Mouse (Mus musculus): ENCODE results near the gene Sec14l1. TPM values are rescaled to one million over a fixed set of nuclear protein-coding genes. Genes with fewer than 3 reads are reported as not detected.

The Sec14l1 gene
- total and polyA plus RNA-seq, 3 experiments: 42.0 to 55.9 TPM; not detected in 1

DNA sequence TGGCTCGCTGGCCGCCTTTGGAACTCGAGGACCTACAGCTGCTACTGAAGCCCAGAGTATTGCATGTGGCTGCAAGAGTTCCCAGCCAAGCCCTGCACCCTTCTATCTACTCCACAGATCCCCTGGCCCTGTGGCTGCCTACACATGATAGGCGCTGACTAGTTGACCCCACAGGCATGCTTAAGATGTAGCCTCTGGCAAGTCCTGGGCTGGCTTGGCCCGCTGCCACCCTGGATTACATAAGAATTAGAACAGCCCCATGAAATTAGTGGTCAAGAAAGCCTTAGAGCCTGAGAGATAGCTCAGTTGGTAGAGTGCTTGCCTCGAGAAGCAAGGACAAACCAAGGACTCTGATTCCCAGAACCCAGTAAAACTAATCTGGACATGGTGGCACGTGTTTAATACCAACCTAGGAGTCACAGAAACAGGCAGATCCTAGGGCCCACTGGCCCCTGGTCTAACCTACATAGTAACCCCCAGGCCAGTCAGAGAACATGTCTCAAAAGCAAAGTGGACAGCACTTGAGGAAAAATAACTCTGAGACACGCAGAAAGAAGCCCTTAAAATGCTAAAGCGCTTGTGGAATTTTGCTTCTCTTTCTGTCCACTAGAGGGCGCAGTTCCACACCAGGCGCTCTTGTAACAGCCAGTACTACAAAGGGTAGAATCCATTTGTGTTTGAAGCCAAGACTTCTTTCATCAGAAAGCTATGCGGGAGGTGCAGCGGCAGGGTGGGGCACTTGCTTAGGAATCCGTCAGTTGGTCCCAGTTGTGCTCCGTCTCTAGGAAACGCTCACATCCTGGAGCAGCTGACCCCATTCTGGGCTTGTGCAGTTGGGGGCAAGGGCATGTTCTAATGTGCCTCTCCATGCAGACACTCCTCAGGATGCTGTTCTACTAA lies 33.6 kb upstream of the Sec14l1 start (continued):
- peak; percentile 64 for TF ChIP-seq TAL1 (IDR thresholded peaks at IDR 0.05; ENCODE audit: low read length)
- TF ChIP-seq BHLHE40 (IDR thresholded peaks at IDR 0.05; ENCODE audit: borderline replicate concordance, low read depth, low read length): peak; percentile 68
- peak in 1 of 2 experiments; percentile 14; a peak in 1 of 4 replicates for TF ChIP-seq POLR2A (IDR thresholded peaks at IDR 0.05; ENCODE audit: control insufficient read depth in 1 of 2, insufficient read depth in 1 of 2, low read depth in 1 of 2, low read length in 2 of 2, poor library complexity in 1 of 2)
- no peak for TF ChIP-seq KAT2A (conservative IDR thresholded peaks at IDR 0.05; ENCODE audit: low read depth, low read length)
- no peak for TF ChIP-seq USF2 (IDR thresholded peaks at IDR 0.05; ENCODE audit: borderline replicate concordance in 1 of 2, insufficient read depth in 1 of 2, low read depth in 1 of 2, low read length in 2 of 2)
- TF ChIP-seq SIN3A (IDR thresholded peaks at IDR 0.05; ENCODE audit: low read length): peak; percentile 69
- peak; percentile 78 for TF ChIP-seq MXI1 (IDR thresholded peaks at IDR 0.05; ENCODE audit: low read depth, low read length)
- TF ChIP-seq ETS1 (IDR thresholded peaks at IDR 0.05; ENCODE audit: low read depth, low read length): peak; percentile 71

DNA sequence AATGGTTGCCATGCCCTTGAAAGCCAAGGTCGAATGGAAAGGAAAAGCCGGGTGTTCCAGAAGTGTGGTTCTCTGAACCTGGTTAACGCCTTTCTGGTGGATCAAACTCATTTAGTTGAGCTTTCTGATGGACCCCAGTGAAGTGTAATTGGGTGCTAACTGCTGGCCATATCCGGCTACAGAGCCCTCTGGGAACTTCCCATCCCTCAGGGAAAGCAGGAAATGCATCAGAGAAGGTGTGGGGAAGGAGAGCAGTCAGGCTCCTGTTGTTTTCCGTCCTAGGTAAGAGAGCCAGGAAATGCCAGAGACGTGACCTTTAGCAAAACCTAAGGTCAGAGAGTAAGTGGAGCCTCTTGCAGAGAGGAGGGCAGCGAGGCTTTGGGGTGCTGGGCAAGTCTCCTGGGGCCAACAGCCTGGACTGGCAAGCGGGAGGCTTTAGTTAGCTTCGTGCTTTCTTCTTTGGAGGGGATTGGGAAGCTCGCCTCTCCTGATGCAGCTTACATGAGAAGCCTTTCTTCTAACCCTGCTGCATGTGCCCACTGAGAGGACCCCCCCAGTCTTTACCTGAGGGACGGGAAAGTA lies 32.5 kb upstream of the Sec14l1 start:
- H3K79me2 ChIP-seq (ENCODE audit: control insufficient read depth, insufficient read depth, low read length, poor library complexity): peaks cover 17% of the 10 kb centered on the region
- no peak for TF ChIP-seq POLR2AphosphoS2 (IDR thresholded peaks at IDR 0.05; ENCODE audit: low read length)
- no peak for TF ChIP-seq USF2 (IDR thresholded peaks at IDR 0.05; ENCODE audit: borderline replicate concordance in 1 of 2, insufficient read depth in 1 of 2, low read depth in 1 of 2, low read length in 2 of 2)
- no peak for TF ChIP-seq E2F4 (IDR thresholded peaks at IDR 0.05; ENCODE audit: borderline replicate concordance, low read depth, low read length)
- no peak for TF ChIP-seq CHD2 (IDR thresholded peaks at IDR 0.05; ENCODE audit: low read length)
- no peak for TF ChIP-seq NRF1 (IDR thresholded peaks at IDR 0.05; ENCODE audit: insufficient read depth, low read depth, low read length, poor library complexity, severe bottlenecking)
- no peak for TF ChIP-seq UBTF (IDR thresholded peaks at IDR 0.05; ENCODE audit: borderline replicate concordance, insufficient read depth, low read depth, low read length)
- no peak for TF ChIP-seq SIN3A (IDR thresholded peaks at IDR 0.05; ENCODE audit: low read length)
- no peak for TF ChIP-seq MXI1 (IDR thresholded peaks at IDR 0.05; ENCODE audit: low read depth, low read length)
- no peaks in the 10 kb centered on the region for H3K9me3 ChIP-seq (replicated peaks; ENCODE audit: insufficient read depth, low read length)
- no peak for DNase-seq (ENCODE audit: low read depth, low spot score)
- no peak overlapping the region for H3K4me3 ChIP-seq (ENCODE audit: control insufficient read depth in 1 of 2, insufficient read depth in 1 of 2, low read depth in 2 of 2, low read length in 2 of 2)
- H3K4me1 ChIP-seq (ENCODE audit: control insufficient read depth in 1 of 2, insufficient read depth in 2 of 2, low read length in 2 of 2): peaks cover 7 to 44% of the 10 kb centered on the region in 2 experiments
- H3K9ac ChIP-seq (ENCODE audit: control insufficient read depth, low read depth, low read length, poor library complexity, severe bottlenecking): no peak overlapping the region
- H3K27me3 ChIP-seq (ENCODE audit: control insufficient read depth in 1 of 2, insufficient read depth in 2 of 2, low read length in 2 of 2): no peaks in the 10 kb centered on the region
- H3K36me3 ChIP-seq (ENCODE audit: control insufficient read depth in 1 of 2, insufficient read depth in 2 of 2, low read length in 2 of 2): peaks cover 4 to 30% of the 10 kb centered on the region in 2 experiments
- H3K27ac ChIP-seq (ENCODE audit: control insufficient read depth, low read depth, low read length): no peak overlapping the region

Measured in MEL (cell line).